Mouse (Mus musculus) hindbrain, embryonic 11.5 days (tissue): ENCODE data around the gene Vsx2. TPM values are rescaled to one million over a fixed set of nuclear protein-coding genes. Genes with fewer than 3 reads are reported as not detected.

Source experiments
- ATAC-seq: fragments of 200-750 bp; cut with Nextera tagmentation; 2 replicates; pipeline ENCODE4 v1.8.0; 2017; ENCODE audit warnings: mild to moderate bottlenecking, moderate TSS enrichment, moderate library complexity; ENCODE audit not compliant: low FRiP score
- DNase-seq: peaks from one replicate; pipeline ENCODE4 v3.0.0-alpha.2; 2015; ENCODE audit warnings: low spot score
- H3K27ac ChIP-seq: fragments of 300-500 bp; sonication (generic); 2 replicates; pipeline ENCODE4 v1.5.1; 2014; ENCODE audit warnings: mild to moderate bottlenecking, low read depth, low read length
- H3K27me3 ChIP-seq: fragments of 300-500 bp; sonication (generic); 2 replicates; pipeline ENCODE4 v1.6.1; 2014; ENCODE audit warnings: mild to moderate bottlenecking, low read length, moderate library complexity, mixed read lengths; ENCODE audit not compliant: control insufficient read depth, insufficient read depth
- H3K36me3 ChIP-seq: fragments of 300-500 bp; sonication (generic); 2 replicates; pipeline ENCODE4 v1.6.1; 2014; ENCODE audit warnings: mild to moderate bottlenecking, low read length, moderate library complexity, mixed read lengths; ENCODE audit not compliant: control insufficient read depth, insufficient read depth
- H3K4me1 ChIP-seq: fragments of 300-500 bp; sonication (generic); replicated peaks from 2 replicates; pipeline ENCODE4 v1.6.1; 2014; ENCODE audit warnings: low read length, mixed read lengths; ENCODE audit not compliant: control insufficient read depth, insufficient read depth
- H3K4me2 ChIP-seq: fragments of 300-500 bp; sonication (generic); replicated peaks from 2 replicates; pipeline ENCODE4 v1.6.1; 2014; ENCODE audit warnings: mild to moderate bottlenecking, low read depth, low read length
- H3K4me3 ChIP-seq: fragments of 300-500 bp; sonication (generic); 2 replicates; pipeline ENCODE4 v1.5.1; 2014; ENCODE audit warnings: low read depth, low read length
- H3K9ac ChIP-seq: fragments of 300-500 bp; sonication (generic); 2 replicates; pipeline ENCODE4 v1.6.1; 2014; ENCODE audit warnings: low read depth, low read length
- H3K9me3 ChIP-seq: fragments of 300-500 bp; sonication (generic); 2 replicates; pipeline ENCODE4 v1.6.1; 2016; ENCODE audit warnings: low read length; ENCODE audit not compliant: control insufficient read depth
- WGBS: fragments of 180-500 bp; shearing (Covaris S2); extraction: QIAGEN DNeasy Blood & Tissue Kit; methylation state at CpG from one replicate; pipeline ENCODE4 v1.1.7; 2014; 5-methylcytosine and 5-hydroxymethylcytosine counted together
- polyA plus RNA-seq: library from polyadenylated mRNA; unstranded; fragments of >200 nt; fragmentation: Nextera tagmentation; extraction: Ambion mirVana; gene quantifications from 2 replicates; pipeline ENCODE4 v1.2.1, GENCODE M21; 2014

Gene Vsx2
- polyA plus RNA-seq, 1 experiment from 2014 or later = 10.1 TPM

DNA sequence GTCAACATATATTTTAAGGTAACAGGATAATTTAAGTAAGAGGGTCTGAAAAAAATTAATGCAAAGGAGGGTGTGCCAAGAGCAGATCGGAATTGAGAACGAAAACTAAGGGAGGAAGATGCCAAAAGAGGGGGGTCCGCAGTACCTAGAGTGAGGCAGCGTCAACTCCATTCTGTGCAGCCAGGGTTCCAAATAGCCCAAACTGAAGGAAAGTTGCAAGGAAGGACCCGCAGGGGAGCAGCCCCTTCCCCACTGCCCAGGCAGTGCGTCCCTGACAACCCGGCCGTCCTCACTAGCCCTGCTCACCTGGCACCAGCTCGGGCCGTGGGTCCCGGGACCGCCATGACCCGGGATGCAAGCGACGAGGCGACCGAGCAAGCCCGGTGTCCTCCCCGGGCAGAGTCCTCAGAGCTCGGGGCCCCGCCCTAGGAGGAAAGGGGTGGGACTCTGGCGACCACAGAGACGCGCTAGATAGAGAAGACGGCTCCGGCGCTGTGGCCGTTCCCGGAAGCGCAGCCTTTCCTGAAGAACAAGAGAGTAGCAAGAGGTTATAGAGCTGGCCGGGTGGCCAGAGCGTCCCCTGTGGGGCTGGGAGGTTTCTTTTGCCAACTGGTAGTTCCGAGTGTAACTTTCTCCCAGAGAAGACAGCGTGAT is 47.5 kb downstream of the Vsx2 start, which contains the start of gene Abcd4:
Gene Abcd4, minus strand, starts transcription at position 437 of the 654 bp plus-strand sequence.
- H3K4me3 ChIP-seq = peak within 1 kb of the TSS; percentile 63
- under 1% methylated on average over 34 of the region's 34 CpGs for WGBS
- no peaks in the 10 kb centered on the region for H3K27me3 ChIP-seq
- H3K4me1 ChIP-seq = no peaks in the 10 kb centered on the region; the same call in 1 of the 2 replicates
- H3K9ac ChIP-seq = peak within 1 kb of the TSS; percentile 74
- DNase-seq = peak; percentile 92
- H3K36me3 ChIP-seq = no peaks in the 10 kb centered on the region
- H3K4me2 ChIP-seq = peak within 1 kb of the TSS; percentile 42
- peak; percentile 96 for ATAC-seq
- no peaks in the 10 kb centered on the region for H3K9me3 ChIP-seq
- H3K27ac ChIP-seq = no peak within 1 kb of the TSS

DNA sequence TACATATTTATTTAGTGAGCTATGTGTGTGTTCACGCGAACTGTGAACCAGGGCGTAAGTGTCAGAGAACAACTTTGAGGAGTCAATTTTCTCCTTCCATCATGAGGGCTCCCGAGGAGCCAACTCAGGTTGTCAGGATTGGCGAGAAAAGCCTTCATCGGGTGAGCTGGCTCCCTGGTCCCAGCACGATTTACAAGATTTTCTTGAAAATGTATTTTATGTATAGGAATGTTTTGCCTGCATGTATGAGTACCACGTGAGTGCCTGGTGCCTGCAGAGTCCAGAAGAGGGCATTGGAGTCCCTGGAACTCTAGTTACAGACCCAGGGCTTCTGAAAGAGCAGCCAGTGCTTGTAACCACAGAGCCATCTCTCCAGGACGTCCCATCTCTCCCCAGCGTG is 48.1 kb downstream of the Vsx2 start:
- peak overlapping the region; percentile 63 for H3K4me3 ChIP-seq
- no peaks in the 10 kb centered on the region; the same call in 1 of the 2 replicates for H3K4me1 ChIP-seq
- no peaks in the 10 kb centered on the region for H3K27me3 ChIP-seq
- no peak overlapping the region; the same call in 1 of the 2 replicates for H3K9ac ChIP-seq
- no peaks in the 10 kb centered on the region for H3K36me3 ChIP-seq
- ATAC-seq (peak; percentile 63; the same call in 1 of the 2 replicates), DNase-seq (peak; percentile 38)
- no peaks in the 10 kb centered on the region for H3K9me3 ChIP-seq
- peak overlapping the region; percentile 42 for H3K4me2 ChIP-seq
- whole genome bisulfite sequencing = 6% methylated on average over 10 of the region's 10 CpGs
- no peak overlapping the region for H3K27ac ChIP-seq

DNA sequence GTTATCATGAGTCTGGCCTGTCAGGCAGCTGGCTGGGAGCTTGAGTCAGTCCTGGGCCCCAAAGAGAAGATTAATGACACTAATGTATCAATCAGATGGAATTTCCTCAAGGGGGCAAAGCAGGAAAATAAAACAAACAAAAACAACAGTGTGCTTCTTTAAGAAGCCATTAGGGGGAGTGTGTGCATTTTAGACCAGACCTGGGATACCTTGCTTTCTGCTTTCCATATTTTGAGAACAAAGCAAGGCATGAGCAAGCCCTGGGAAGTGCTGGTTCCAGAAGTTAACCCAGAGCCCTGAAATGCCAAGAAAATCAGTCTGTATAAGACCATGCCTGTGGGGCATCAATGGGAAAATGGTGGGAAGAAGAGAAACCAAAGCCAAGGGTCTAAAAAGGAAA is 51.4 kb downstream of the Vsx2 start:
- Histone ChIP-seq H3K4me2 (no peak overlapping the region), H3K27me3 (peaks cover 5% of the 10 kb centered on the region; the same call in 1 of the 2 replicates), H3K4me1 (no peaks in the 10 kb centered on the region; the same call in none of the 2 replicates), H3K27ac (no peak overlapping the region), H3K9me3 (no peaks in the 10 kb centered on the region), H3K36me3 (no peaks in the 10 kb centered on the region), H3K4me3 (no peak overlapping the region), H3K9ac (no peak overlapping the region)
- DNase-seq (peak; percentile 28), ATAC-seq (no peak)

DNA sequence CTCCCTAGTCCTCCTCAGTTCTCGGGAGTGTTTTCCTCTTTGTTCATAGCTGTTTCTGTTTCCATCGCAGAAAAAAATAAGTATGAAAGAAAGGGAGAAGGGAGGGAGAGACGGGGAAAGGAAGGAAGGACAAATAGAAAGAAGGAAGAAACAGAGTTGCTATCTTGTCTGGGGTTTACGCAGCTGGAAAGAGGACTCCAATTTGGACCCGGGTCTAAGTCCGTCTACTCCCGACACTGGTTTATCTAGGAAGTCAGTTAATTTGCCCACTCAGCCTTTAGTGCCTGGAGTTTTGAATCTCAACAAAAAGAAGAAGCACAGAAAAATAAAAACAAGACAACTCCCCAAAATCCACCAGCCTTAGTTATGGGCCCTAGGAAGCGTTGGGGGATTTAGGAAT is 55.0 kb downstream of the Vsx2 start:
- WGBS = 25% methylated on average over 8 of the region's 8 CpGs
- no peak for ATAC-seq
- DNase-seq = no peak
- no peaks in the 10 kb centered on the region for H3K9me3 ChIP-seq
- no peak overlapping the region for H3K4me3 ChIP-seq
- H3K4me2 ChIP-seq = no peak overlapping the region
- H3K27me3 ChIP-seq = peaks cover 5% of the 10 kb centered on the region; the same call in 1 of the 2 replicates
- H3K27ac ChIP-seq = no peak overlapping the region
- no peaks in the 10 kb centered on the region for H3K36me3 ChIP-seq
- H3K9ac ChIP-seq = no peak overlapping the region
- no peaks in the 10 kb centered on the region; the same call in 1 of the 2 replicates for H3K4me1 ChIP-seq

DNA sequence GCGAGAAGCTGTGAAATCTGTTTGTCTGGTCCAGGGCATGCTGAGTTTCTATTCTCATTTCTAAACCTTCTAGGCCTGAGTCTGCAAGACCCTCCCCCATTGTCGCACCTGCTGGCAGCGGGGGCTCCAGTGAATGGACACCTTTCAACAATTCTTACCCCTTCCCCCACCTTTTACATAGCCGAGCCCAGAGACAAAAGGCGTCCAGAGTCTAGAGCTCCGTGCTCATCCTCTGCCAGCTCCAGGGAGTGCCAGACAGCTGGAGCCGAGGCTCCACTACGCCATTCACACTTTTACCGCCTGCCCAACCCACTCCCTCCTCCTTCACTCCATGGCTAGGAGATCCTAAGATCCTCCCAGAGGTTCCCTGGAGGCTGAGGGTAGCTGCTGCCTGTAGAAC is 55.6 kb downstream of the Vsx2 start:
- ATAC-seq (no peak), DNase-seq (peak; percentile 39)
- H3K4me2 ChIP-seq = peak overlapping the region; percentile 12; the same call in 1 of the 2 replicates
- H3K36me3 ChIP-seq = no peaks in the 10 kb centered on the region
- no peak overlapping the region for H3K27ac ChIP-seq
- WGBS = 2% methylated on average over 9 of the region's 9 CpGs
- H3K9ac ChIP-seq = no peak overlapping the region; the same call in 1 of the 2 replicates
- H3K4me3 ChIP-seq = no peak overlapping the region
- H3K27me3 ChIP-seq = peaks cover 5% of the 10 kb centered on the region; the same call in 1 of the 2 replicates
- no peaks in the 10 kb centered on the region for H3K9me3 ChIP-seq
- H3K4me1 ChIP-seq = no peaks in the 10 kb centered on the region; the same call in 1 of the 2 replicates

DNA sequence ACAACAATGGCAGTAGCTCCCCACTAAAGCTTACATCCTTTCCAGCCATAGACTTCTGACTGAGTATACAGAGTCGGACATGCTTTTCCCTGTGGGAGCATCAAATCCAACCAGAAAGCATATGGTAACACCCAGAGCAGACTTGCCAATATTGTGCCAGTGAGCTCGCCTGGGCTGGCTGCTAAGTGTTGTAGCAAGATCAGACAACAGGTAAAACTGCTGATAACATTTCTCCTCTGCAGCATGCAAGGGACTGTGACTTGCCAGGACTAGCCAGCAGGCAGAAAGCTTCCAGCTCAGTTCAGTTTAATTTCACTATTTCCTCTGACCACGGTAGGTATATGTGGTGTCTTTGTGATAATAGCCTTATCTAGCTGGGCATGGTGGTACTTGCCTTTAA is 62.3 kb downstream of the Vsx2 start:
- no peak overlapping the region for H3K27ac ChIP-seq
- 76% methylated on average over 3 of the region's 3 CpGs for WGBS
- ATAC-seq = no peak

DNA sequence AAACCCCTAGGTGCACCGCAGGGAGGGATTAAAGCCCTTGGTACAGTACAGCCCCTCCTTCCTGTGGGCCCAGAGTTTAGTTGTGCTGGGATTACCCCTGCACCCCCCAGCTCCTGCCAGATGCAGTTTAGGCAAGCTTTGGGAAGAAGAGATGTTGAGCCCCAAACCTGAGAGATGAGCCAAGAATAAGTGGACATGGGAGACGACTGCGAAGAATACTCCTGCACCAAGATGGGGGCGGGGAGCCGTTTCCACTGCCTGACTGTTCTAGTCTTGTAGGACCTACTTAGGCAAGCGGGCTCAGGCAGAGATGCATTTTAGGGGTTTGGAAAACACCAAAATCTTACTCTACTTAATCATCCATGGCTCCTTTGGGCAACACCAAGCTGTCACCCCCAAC is 70.7 kb downstream of the Vsx2 start:
- Histone ChIP-seq H3K4me1 (no peaks in the 10 kb centered on the region), H3K4me2 (no peak overlapping the region), H3K9ac (no peak overlapping the region), H3K27me3 (peaks cover 36% of the 10 kb centered on the region), H3K4me3 (no peak overlapping the region), H3K36me3 (no peaks in the 10 kb centered on the region), H3K27ac (no peak overlapping the region), H3K9me3 (no peaks in the 10 kb centered on the region)
- DNase-seq (no peak), ATAC-seq (no peak)
- WGBS = 10% methylated on average over 6 of the region's 6 CpGs

More for the DNA sequence above, 62.3 kb downstream of the Vsx2 start:
- H3K4me3 ChIP-seq = no peak overlapping the region
- no peaks in the 10 kb centered on the region for H3K36me3 ChIP-seq
- H3K4me1 ChIP-seq = no peaks in the 10 kb centered on the region
- no peak overlapping the region for H3K9ac ChIP-seq
- DNase-seq = no peak
- no peak overlapping the region for H3K4me2 ChIP-seq
- H3K27me3 ChIP-seq = no peaks in the 10 kb centered on the region
- no peaks in the 10 kb centered on the region for H3K9me3 ChIP-seq

DNA sequence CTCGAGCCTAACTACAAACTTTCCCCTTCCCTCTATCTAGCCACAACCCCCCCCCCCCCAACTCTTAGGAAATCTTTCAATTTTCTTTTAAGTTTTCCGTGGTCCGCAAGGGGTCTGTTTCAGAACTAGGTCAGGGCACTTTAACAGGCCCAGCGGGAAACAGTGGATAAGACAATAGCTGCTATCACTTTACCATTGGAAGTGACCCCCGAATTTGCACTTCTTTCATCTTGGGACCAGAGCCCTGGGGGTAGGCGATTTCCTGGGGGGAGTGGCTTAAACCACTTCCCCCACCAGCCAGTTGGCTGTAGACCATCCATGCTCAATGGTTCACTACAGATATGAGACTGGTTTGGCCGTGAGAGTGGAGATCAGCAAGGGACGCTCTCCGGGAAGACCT is 71.1 kb downstream of the Vsx2 start, which contains the start of gene Vrtn:
Gene Vrtn, plus strand, starts transcription at position 366 of the 400 bp plus-strand sequence.
- ATAC-seq = no peak
- WGBS = 4% methylated on average over 9 of the region's 9 CpGs
- H3K27me3 ChIP-seq = peaks cover 36% of the 10 kb centered on the region

More for the DNA sequence above, 71.1 kb downstream of the Vsx2 start, which contains the start of gene Vrtn:
- no peak within 1 kb of the TSS for H3K27ac ChIP-seq
- DNase-seq = no peak
- no peak within 1 kb of the TSS for H3K4me3 ChIP-seq
- no peaks in the 10 kb centered on the region for H3K9me3 ChIP-seq
- H3K4me2 ChIP-seq = no peak within 1 kb of the TSS
- no peaks in the 10 kb centered on the region for H3K4me1 ChIP-seq
- no peaks in the 10 kb centered on the region for H3K36me3 ChIP-seq
- H3K9ac ChIP-seq = no peak within 1 kb of the TSS
